Mouse (Mus musculus) WW6 (cell line): Measurements from ENCODE around the gene R3hdm2.

Experiments used
- DNase-seq: peaks from one replicate; pipeline ENCODE4 v3.0.0-alpha.2; 2013; ENCODE audit warnings: low read depth, low spot score

The R3hdm2 gene

DNA sequence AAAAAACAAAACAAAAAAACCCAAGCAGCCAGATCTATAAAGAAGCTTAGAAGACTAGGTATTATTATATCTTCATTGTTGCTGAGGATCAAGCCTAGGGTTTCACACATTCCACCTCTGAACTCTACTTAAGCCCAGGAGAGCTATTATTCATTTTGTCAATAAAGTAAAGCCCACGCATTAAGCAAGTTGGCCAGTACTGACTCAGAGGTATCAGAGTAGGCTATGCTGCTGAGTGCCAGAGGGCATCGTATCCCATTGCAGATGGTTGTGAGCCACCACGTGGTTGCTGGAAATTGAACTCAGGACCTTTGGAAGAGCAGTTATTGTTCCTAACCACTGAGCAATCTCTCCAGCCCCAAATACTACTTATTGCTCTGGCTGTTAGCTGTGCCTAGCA, 163.8 kb downstream of the R3hdm2 start:
- DNase-seq: no peak

GRCm38 (mm10) chr10:127544375-127544774, 164.2 kb downstream of the R3hdm2 start:
- DNase-seq: no peak

- no peak for DNase-seq
Measured at GRCm38 (mm10) chr10:127546505-127546904, 166.4 kb downstream of the R3hdm2 start.

DNA sequence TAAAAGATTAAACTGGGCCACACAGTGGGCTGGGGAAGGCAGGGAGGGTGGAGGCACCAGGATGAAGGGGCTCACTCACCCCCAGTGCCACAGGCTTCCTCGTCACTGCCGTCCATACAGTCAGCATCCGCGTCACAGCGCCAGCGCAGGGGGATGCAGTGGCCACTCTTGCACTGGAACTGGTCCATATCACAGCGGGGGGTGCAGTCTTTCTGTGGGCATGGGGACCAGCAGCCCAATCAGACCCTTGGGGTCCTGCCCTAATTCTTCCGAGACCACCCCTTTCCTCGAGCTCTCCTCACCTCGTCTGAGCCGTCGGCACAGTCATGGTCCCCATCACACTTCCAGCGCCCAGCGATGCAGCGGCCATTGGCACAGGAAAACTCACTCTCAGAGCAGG, 168.1 kb downstream of the R3hdm2 start:
- no peak for DNase-seq
